Mouse (Mus musculus) testis, postnatal 14 days (tissue): ENCODE data around the gene Arnt2.

ENCODE experiments used
- DNase-seq: peaks from one replicate; pipeline ENCODE4 v3.0.0; 2021; ENCODE audit warnings: low spot score

Arnt2 gene

DNA sequence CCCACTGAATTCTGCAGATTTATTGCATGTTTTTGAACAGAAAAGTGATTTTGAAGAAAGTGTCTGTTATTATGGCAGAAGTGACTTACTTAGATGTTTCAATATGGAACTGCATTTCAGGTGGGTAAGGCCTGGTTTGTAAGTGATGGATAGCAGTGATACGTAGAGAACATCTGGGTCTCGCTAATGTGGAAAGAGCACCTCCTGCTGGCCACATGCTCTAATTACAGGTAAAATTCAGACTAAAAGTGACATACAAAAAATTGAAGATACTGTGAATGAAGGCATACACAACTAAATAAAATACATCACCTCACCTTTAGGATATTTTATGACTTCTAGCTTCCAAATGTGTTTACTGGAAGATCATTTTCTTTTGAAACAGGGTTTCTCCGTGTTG lies 66.8 kb downstream of the Arnt2 start:
- DNase-seq: no peak

DNA sequence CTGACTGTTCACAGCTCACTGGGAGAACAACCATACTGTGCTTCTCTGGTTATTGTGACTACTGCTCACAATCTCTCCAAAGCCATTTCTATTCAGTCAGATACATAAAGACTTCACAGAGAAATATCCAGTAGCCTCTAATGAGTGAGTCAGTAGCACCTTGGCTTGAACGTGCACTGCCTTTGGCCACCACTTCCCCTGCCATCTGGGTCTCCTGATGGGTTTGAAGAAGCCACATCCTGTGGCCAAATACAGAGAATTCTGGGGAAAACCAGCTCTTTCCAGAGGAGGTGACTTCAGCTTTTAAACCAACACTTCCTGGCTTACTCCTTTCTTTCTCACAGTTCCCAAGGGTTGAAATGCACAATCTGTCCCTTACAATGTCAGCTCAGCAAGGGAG lies 69.0 kb downstream of the Arnt2 start:
- no peak for DNase-seq

DNA sequence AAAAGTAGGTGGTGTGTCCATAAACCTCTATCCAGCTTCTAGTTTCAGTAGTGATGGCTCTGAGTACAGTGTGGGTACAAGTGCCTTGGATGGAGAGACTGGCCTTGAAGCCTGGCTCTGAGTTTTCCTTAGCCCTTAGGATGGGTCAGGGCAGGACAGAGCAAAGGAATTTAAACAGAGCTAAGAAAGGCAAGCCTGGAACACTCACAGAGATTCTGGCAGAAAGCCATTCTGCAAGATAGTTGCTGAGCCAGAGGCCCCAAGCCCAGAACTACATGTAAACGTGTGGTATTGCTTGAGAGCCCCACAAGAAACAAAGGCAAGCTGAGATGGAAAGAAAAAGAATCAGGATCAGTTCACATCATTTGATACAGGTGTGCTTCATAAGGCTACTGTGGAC lies 70.8 kb downstream of the Arnt2 start:
- DNase-seq: peak; percentile 29

DNA sequence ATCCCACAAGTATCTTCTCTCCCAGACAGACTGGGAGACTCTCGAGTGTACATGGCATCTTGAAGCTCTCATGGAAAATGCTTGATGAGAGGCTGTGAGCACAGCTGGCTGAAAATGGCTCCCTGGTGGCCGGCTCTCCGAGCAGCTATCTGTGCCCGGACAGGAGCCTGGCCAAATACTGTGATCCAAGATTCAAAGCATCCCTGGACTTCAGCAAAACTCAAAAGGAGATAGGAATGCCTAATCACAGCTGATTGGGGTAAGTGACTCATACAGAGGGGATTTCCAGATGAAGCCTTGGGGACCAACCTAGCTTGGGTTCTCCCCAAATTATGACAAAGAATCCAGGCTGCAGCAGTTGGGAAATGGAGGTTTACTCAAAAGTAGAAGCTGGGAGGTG lies 72.2 kb downstream of the Arnt2 start:
- DNase-seq: peak; percentile 15

DNA sequence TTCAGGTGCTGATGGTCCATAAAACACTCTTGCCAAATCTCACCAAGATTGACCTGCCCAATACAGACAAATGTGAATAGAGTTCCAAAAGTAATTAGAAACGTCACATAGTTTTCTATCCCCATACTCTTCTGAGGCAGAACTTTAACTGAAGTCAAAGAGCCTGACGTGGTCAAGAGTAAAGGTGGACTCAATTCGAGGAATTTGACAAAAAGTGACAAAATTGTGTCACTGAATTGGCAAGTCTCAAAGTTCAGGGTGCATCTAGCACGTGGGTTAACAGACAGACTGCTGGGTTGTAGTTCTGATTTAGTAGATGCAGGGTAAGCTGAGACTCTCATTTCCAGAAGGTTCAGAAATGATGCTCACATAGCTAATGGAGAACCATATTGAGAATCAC lies 73.1 kb downstream of the Arnt2 start:
- DNase-seq: no peak

DNA sequence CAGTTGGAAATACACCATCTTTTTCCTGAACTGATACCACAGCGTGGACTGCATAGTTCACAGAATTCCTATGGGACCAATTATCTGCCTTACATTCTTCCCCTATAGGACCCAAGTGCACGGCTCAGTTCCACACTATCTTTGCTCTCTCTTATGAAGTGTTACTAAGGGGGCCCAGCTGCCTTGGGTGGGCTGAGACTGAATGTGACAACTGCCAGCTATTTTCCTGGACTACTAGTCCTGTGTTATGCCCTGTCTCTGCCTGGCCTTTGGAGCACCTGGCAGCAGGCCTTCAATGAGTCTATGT lies 73.4 kb downstream of the Arnt2 start:
- DNase-seq: no peak

DNA sequence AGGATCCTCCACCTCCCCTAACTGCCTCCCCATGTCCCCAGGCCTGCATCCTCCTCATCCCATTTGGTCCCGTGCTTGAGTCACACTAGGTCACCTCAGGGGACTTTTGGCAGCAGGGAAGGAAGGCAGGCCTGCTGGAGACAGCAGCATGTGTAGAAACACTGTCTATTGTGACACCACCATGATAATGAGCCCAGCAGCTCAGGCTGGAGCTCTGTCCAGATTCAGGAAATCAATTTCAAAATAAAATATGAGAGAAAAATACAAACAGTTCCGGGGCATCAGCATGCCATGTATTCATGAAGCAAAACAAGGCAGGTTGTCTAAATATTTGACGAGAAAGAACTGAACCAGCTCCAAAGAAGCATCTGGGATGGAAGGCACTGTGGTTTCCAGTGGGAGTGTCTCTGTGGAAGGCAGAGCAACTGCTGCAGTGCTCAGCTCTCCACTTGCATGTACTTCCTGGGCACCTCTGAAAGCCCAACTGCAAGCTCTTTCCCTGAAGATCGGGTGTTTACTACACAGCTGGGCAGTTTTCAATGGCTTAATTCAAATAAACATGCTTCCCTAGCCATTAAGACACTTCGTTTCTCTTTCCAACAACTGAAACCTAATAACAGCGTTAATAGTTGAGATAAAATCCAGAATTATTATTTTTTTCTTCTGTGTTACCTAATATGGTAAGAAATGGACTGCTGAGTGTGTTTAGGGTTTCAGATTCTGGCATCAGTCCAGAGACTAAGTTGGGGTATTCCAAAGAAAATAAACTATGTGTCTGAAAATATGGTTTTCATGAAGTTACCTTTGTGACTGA lies 74.0 kb downstream of the Arnt2 start:
- no peak for DNase-seq

DNA sequence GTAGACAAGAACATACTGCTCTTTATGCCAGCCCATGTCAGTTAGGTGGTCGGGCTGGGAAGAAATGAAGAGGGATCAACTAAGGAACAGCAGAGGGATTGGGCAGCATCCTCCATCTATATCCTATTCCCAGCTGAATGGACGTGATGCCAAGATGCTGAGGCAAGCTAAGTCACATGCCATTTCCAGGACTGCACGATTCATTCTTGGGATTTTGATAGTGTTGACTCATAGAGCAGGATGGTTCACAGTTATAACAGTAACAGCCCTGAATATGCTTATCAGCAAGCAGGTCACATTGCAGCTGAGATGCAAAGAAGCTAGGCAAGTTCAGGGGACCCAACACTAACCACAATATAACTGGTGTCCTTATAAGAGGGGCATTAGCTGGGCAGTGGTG lies 76.0 kb downstream of the Arnt2 start:
- no peak for DNase-seq

DNA sequence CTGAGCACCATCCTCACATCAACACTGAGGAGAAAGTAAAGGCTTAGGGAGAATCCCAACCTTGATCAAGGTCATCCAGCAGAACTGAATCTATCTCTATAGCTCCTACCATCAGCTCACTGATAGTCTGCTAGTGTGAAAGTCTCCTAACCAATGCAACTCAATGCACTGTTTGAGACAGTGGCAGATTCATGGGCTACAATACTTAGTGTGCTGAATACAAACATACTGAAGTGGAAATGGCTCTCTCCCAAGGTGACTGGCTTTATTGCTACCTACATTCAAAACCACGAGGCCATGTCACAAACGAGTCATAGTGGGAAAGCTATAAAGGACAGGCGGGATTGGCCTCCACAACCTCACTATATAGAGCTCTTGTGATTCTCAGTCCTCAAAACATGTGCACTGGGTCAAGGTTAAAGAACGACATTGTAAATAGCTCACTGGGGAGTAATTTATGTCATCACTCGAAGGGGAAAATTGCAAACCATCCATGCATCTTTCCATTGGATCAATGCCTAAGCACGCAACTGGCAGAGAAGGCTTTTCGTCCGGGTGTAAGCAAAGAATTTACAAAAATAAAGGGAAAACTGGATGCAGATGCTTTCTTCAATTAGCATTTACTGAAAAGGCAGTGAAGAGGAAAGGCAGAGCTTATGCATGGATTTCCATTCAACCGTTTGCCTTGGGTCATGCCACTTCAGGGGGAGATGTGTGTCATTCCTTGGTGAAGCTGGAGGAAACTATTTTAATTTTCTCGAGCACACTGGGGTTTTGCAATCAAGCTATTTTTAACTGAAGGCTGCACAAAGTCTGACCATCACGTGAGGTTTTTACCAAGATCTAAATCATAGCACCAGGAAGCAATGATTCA lies 77.4 kb downstream of the Arnt2 start:
- no peak for DNase-seq

DNA sequence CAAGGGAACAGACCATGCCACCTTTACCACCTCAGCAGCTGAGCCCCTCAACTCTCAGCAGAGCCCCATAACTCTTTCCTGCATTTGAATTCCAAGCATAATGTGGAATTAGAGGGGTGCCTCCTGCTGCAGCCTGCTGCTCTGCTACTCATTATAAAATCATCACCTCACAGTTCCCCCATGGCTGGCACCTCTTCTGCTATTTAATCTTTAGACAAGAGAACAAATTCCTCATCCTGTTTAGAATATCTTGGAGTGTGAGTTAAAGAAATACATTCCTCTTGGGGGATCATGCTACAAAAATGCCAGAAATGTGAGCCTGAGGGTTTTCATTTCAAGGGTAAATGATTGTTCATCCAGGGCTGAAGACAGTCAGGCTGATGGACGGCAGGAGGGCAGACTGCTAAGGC lies 80.8 kb downstream of the Arnt2 start:
- no peak for DNase-seq

DNA sequence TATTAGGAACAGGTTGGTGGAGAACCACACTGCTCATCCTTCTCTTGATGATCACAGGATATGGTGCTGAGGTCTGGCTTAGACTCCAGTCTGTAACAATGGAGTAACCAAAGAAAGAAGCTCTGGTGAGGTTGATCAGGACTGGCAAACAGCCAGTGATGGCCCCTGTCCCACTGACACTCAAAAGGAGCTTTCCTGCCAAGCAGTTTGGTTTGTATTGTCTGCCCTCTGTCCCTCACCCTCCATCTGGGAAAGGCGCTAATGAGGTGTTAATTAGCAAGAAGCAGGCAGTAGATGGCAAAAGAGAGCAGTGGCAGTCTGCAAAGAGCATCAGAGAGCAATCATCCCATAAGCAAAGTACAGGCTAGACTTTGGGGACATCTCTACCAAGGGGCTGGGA lies 81.2 kb downstream of the Arnt2 start:
- no peak for DNase-seq

DNA sequence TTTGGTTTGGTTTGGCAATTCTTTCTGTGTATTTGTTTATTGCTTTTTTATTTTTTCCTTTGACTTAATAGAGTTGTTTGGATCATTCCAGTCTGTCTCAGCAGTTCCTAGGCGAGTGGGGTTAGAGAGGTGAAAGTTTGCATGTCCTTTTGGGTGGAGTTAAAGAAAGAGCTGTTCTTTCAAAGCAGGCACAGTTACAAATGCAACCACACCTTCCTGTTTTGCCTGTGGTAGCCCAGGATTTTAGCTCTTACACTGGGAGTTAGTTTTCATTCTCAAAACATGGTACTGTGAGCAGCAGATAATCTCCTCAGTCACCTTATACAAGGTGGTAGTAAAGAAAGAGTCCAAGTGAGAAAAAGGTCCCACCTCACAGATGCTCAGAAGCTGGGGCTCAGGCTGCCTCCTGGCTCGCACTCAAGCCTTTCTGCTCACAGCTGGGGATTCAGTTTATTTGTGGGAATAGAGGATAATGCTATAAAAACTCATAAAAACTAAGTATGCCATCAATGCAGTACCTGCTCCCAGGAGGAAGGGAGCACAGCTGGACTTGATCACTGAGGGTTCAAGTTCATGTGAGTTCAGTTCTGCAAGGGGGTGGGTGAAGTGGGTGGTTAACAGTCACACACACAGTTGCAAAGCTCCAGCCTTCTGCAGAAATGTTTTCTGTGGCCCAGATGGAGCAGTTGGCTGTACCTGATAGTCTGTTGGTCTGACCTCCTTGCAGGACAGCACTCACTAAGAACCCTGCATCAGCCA lies 84.2 kb downstream of the Arnt2 start:
- DNase-seq: peak; percentile 12

DNA sequence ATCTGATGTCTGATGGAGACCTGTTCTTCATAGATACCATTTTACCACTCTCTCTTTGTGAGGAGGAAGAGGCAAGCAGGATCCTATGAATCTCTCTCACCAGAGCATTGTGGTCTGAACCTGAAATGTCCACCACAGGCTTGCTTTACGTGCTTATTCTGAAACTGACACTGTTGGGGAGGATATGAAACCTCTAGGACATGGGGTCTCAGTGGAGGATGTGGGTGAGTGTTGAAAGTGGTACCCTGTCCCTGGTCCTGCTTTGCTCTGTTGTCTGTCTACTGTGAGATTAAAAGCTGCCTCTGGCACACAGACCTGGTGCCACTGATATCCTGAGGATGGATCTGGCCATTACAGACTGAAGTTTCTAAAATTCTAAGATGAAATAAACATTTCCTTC lies 88.4 kb downstream of the Arnt2 start:
- no peak for DNase-seq

DNA sequence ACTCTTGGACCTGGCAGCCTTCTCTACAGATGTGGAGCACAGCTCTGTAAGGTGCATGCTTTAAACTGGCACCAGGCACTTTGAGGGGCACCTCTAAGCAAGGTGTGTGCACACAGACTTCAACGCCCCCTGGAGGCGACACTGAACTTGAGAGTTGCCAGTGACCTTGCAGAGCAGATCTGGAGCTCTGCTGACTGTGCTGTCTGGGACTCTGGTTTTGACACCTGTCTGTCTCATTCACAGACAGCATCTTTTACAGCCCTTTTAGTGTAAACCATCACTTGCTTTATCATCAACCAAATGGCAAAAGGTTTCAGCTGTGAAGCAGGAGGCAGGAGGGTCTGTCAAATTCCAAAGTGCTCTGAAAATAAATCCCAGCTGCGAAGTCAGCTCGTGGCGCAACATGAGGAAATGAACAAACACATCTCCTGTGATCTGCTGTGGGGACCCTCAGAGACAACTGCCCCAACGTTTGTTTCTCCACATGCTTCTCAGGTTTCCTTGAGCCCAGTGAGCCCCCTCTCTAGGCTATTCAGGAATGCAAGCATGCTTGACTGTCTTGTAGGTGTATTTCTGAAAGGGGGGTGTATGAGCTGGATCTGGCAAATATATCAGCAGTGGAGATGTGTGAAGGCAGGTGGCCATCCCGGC lies 94.5 kb downstream of the Arnt2 start:
- DNase-seq: no peak

DNA sequence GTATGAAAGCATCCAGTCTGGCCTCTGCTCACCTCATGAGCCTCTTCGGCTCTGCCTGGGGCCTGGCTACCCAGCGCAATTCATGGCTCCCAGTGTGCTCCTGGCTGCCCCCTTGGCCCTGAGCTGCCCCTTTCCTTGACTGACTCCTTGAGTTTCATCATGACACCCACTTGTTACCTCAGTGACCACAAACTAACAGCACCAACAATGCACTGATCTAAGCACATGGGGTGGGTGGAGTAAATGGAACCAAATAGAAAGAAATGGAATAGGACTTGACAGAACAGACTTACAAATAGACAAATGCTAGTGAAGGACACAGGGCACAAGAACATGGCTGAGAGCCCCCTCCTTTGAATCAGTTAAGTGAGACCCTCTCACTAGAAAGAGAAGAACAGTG lies 95.2 kb downstream of the Arnt2 start:
- DNase-seq: no peak

DNA sequence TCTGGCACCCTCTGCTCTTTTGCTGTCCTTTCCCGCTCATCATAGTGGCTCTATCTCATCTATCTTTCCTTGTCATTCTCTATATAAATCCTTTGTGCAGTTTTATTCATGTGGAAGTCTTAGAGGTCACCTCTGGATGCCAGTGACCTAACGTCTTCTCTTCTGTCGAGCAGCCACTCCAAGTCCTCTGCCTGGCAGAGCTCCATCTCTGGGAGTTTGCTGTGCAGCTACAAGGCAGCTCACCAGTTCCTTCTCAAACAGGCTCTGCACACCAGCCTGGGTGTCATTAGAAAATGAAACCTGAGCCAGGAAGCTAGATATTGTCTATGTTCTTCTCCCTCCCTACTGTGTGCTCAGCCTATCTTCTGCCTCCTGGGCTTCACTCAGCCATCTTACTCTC lies 98.4 kb downstream of the Arnt2 start:
- no peak for DNase-seq

DNA sequence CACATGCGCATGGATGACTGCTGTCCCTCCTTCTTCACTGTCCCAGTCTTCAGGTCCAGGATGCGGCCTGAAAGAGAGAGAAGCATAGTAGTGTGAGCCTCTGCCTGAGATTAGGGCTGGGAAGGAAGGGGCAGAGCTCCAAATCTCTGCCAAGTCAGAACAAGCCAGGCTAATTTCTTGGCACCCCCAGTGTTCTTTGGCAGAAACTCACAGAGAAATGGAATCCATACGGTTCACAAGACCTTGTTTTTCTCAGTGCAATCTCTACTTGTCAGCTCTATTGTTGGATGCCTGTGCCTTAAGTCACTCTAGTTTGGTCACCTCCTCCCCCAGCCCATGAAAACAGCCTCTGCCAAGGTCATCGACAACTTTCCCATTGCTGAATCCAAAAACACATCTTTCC lies 99.1 kb downstream of the Arnt2 start:
- DNase-seq: peak; percentile 34

DNA sequence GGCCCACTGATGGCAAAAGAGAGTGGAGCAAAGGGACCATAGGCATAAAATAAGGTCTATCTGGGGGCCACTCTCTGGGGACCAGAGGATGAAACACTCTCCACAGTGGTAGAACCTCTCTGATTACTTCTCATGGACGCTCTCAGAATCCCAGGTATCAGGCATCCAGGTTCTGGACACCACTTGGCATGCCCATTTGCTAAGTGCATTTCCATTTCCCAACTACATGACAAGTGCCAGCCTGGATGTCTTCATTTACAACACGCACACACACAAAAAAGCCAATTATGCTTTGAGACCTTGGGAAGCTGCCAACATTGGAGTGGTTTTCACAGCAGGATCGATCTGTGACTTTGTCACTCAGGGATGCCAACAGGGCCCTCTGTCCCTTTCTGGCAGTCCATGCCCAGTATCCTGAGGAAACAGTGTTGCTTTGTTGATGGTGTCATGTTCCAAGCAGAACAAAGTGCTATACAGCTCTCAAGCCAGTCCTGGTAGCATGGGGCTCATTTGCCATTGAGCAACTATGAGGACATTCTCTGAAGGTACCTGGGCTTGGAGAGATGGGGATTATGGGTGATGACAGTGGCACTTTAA lies 102.5 kb downstream of the Arnt2 start:
- DNase-seq: no peak

DNA sequence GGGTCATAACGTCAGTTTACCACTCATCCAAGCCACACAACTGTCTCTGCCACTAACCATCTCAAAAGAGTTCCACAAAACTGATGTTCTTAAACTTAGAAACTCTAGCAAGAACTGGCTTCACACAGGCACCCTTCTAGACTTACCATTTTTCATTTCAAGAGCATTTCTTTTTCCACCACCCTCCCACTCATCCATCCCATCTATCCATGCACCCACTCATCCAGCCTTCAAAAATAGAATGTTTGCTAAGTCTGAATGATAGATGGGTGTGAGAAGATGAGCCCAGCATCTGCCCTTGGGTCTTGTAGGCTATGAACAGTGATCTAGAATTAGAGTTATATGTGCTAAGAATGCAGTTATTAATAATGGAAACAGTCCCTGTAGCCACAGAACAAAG lies 109.7 kb downstream of the Arnt2 start:
- DNase-seq: no peak

DNA sequence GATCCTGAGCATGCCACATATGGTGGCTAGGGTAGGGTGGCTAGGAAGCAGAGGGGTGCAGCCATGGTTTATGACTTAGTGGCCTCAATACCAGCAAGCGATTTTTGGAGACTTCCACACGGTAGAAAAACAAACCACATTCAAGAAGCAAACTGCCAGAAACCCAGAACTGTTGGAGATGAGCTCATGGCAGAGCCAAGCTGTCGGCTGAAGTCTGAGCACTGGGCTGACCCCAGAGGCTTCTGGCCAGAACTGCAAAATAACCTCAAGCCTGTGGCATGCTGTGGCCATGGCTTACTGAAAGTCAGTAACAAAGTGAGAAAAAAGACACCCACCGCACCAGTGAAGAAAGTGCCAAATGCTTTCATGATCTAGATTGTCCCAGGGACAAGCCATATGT lies 110.4 kb downstream of the Arnt2 start:
- no peak for DNase-seq

DNA sequence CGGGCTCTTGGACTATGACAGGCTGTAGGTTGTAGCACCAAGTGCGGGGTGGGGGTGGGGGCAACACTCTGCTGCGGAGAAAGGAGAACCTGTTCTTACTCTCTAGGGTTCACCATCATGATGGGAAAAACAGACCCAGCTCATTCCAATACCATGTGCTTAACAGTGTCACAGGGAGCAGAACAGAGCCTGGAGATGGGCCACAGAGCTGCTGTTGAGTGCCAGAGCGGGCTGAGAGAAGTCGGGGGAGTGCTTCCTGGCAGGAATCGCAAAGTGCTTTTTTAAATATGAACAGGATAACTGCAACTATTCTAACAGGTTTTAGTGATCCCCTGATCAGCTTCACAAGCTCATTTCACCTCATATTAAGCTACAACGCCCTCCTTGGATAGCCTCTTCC lies 116.9 kb downstream of the Arnt2 start:
- peak; percentile 38 for DNase-seq

DNA sequence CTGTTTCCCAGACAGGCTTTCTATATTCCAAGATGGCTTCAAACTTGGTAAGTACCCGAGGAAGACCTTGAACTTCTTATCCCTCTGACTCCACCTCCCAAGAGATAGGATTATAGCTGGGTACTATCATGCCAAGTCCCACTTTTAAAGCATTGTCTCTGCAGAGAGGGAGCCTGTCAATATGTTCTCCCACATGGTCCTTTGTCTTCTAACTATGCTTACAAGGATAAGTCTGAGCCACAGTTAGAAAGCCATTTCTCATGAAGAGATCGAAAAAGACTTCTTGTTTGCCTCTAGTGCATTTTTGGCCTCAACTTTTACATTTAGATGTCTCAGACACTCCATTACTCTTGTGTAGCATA lies 122.8 kb downstream of the Arnt2 start:
- DNase-seq: no peak
